Mouse (Mus musculus) hindlimb bud, embryonic 11.5 days (tissue): Measurements from ENCODE around the gene Kpna3.
A peak's percentile ranks its signal among the peaks of the same experiment; 100 is the strongest.
"Not testable (repeated sequence)": the region's sequence is repeated elsewhere in the genome, so short reads cannot be mapped to it uniquely, and the experiment has no call there.

Experiments
- DNase-seq: peaks from one replicate; pipeline ENCODE4 v3.0.0-alpha.2; 2012; ENCODE audit warnings: low read depth, low spot score; ENCODE audit errors: extremely low spot score

The Kpna3 gene

GRCm38 (mm10) chr14:61404941-61405340, 34.7 kb downstream of the Kpna3 start:
- peak; percentile 54 for DNase-seq

- no peak for DNase-seq
Measured at GRCm38 (mm10) chr14:61394745-61395144, 44.9 kb downstream of the Kpna3 start.

GRCm38 (mm10) chr14:61390586-61390985, 49.1 kb downstream of the Kpna3 start:
- DNase-seq, result no peak

GRCm38 (mm10) chr14:61367290-61367689, 72.4 kb downstream of the Kpna3 start:
- no peak for DNase-seq

- no peak for DNase-seq
Measured at GRCm38 (mm10) chr14:61364656-61365055, 75.0 kb downstream of the Kpna3 start.

- no peak for DNase-seq
Measured at GRCm38 (mm10) chr14:61363734-61364133, 75.9 kb downstream of the Kpna3 start.

- no peak for DNase-seq
Measured at GRCm38 (mm10) chr14:61362268-61362667, 77.4 kb downstream of the Kpna3 start.

- DNase-seq, result no peak
Measured at GRCm38 (mm10) chr14:61360981-61361511, 78.6 kb downstream of the Kpna3 start.

- peak; percentile 54 for DNase-seq
Measured at GRCm38 (mm10) chr14:61360131-61360980, 79.3 kb downstream of the Kpna3 start, which contains the start of gene Ebpl. Gene Ebpl, minus strand, starts transcription at chr14:61360439.

- no peak for DNase-seq
Measured at GRCm38 (mm10) chr14:61354251-61355235, 85.1 kb downstream of the Kpna3 start.

GRCm38 (mm10) chr14:61350808-61351207, 88.9 kb downstream of the Kpna3 start:
- DNase-seq, result no peak

- DNase-seq, result no peak
Measured at GRCm38 (mm10) chr14:61349876-61350275, 89.8 kb downstream of the Kpna3 start.

GRCm38 (mm10) chr14:61346827-61347698, 92.6 kb downstream of the Kpna3 start:
- no peak for DNase-seq

GRCm38 (mm10) chr14:61344590-61344989, 95.1 kb downstream of the Kpna3 start:
- DNase-seq, result no peak

GRCm38 (mm10) chr14:61339381-61339780, 100.3 kb downstream of the Kpna3 start:
- no peak for DNase-seq

- DNase-seq, result peak; percentile 60
Measured at GRCm38 (mm10) chr14:61330996-61331561, 108.6 kb downstream of the Kpna3 start.

GRCm38 (mm10) chr14:61330591-61330990, 109.1 kb downstream of the Kpna3 start:
- DNase-seq, result no peak

- DNase-seq, result no peak
Measured at GRCm38 (mm10) chr14:61327618-61328450, 111.8 kb downstream of the Kpna3 start.

- DNase-seq, result not testable (repeated sequence)
Measured at GRCm38 (mm10) chr14:61327007-61327406, 112.7 kb downstream of the Kpna3 start.
